Mouse (Mus musculus): ENCODE measurements at regions not wholly inside any gene's neighbourhood (a gene's known extent, or its start where the extent isn't known, plus 50 kb on each side); places are given as distances from the start of the nearest gene placed in this dataset.
A peak's percentile ranks its signal among the peaks of the same experiment; 100 is the strongest.

- 85% methylated on average over 5 of the region's 5 CpGs for WGBS
- Histone ChIP-seq H3K27ac (no peak overlapping the region), H3K27me3 (ENCODE audit: insufficient read depth, poor library complexity, severe bottlenecking) (no peaks in the 10 kb centered on the region), H3K4me3 (no peak overlapping the region), H3K36me3 (no peaks in the 10 kb centered on the region), H3K9me3 (0 out of 2 replicates have a peak, but pooled peaks cover 3% of the 10 kb centered on the region), H3K4me1 (replicated peaks) (peaks cover 6% of the 10 kb centered on the region)
- no peak for DNase-seq (ENCODE audit: low spot score)
Measured at GRCm38 (mm10) chr1:92330181-92330580, 134.7 kb upstream of the Hdac4 start.

DNA sequence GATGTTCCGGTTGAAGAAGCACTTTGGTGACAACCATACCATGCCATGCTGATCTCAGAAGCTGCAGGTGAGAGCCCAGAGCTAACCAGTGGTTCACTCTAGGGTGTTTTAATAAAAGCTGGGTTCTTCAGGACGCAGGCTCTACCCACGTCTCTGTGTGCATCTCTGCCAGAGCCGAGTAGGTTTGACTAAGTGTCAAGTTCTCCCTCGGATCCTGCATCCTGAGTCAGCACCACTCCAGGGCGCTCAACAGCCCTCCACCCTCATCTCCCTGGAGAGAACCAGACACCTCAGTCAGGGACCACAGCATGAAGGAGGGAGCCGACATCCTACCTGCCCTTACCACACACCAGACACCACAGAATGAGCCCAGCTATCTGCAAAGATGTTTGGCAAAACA is 134.0 kb upstream of the Hdac4 start:
- no peak for DNase-seq (ENCODE audit: low spot score)
- no peaks in the 10 kb centered on the region for H3K36me3 ChIP-seq
- no peak overlapping the region for H3K27ac ChIP-seq
- no peak overlapping the region for H3K4me3 ChIP-seq
- H3K27me3 ChIP-seq (ENCODE audit: insufficient read depth, poor library complexity, severe bottlenecking): no peaks in the 10 kb centered on the region
- H3K4me1 ChIP-seq (replicated peaks): peaks cover 12% of the 10 kb centered on the region
- 0 out of 2 replicates have a peak, but pooled peaks cover 3% of the 10 kb centered on the region for H3K9me3 ChIP-seq
- 84% methylated on average over 7 of the region's 7 CpGs for WGBS

DNA sequence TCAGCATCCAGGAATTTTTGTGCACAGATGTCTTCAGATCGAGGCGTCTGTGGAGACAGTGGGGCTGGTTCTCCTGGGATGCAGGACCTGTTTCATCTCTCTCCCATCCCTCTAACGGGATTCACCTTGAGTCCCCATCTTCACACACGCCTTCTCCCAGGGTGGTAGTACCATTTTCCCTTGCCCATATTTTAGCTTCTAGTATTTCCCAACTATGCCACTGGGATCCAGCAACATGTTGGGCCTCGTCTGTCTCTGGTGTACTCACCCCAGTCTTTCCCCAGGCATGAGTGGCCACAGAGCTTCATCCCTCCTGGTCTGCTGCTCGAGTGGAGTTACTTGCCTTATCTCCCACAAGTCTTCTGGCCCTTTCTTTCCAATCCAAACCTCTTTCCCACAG is 131.6 kb upstream of the Hdac4 start:
- no peak for DNase-seq (ENCODE audit: low spot score)
- Histone ChIP-seq H3K27me3 (ENCODE audit: insufficient read depth, poor library complexity, severe bottlenecking) (no peaks in the 10 kb centered on the region), H3K27ac (no peak overlapping the region), H3K9me3 (no peaks in the 10 kb centered on the region), H3K36me3 (no peaks in the 10 kb centered on the region), H3K4me1 (replicated peaks) (peaks cover 17% of the 10 kb centered on the region), H3K4me3 (no peak overlapping the region)
- WGBS: 88% methylated on average over 6 of the region's 6 CpGs

GRCm38 (mm10) chr1:92325281-92325680 is 129.8 kb upstream of the Hdac4 start:
- 89% methylated on average over 7 of the region's 7 CpGs for WGBS
- peaks cover 15% of the 10 kb centered on the region for H3K4me1 ChIP-seq (replicated peaks)
- H3K27ac ChIP-seq: no peak overlapping the region; the same call in 1 of the 2 replicates
- H3K9me3 ChIP-seq: no peaks in the 10 kb centered on the region
- no peaks in the 10 kb centered on the region for H3K27me3 ChIP-seq (ENCODE audit: insufficient read depth, poor library complexity, severe bottlenecking)
- no peak for DNase-seq (ENCODE audit: low spot score)
- no peaks in the 10 kb centered on the region for H3K36me3 ChIP-seq
- H3K4me3 ChIP-seq: no peak overlapping the region

- H3K4me3 ChIP-seq: no peak overlapping the region
- no peaks in the 10 kb centered on the region for H3K27me3 ChIP-seq (ENCODE audit: insufficient read depth, poor library complexity, severe bottlenecking)
- 47% methylated on average over 14 of the region's 14 CpGs for WGBS
- H3K4me1 ChIP-seq (replicated peaks): peaks cover 15% of the 10 kb centered on the region
- peak overlapping the region; percentile 64; the same call in 1 of the 2 replicates for H3K27ac ChIP-seq
- no peaks in the 10 kb centered on the region for H3K9me3 ChIP-seq
- DNase-seq (ENCODE audit: low spot score): peak; percentile 16
- H3K36me3 ChIP-seq: no peaks in the 10 kb centered on the region
Measured at GRCm38 (mm10) chr1:92324091-92324950, 128.8 kb upstream of the Hdac4 start.

DNA sequence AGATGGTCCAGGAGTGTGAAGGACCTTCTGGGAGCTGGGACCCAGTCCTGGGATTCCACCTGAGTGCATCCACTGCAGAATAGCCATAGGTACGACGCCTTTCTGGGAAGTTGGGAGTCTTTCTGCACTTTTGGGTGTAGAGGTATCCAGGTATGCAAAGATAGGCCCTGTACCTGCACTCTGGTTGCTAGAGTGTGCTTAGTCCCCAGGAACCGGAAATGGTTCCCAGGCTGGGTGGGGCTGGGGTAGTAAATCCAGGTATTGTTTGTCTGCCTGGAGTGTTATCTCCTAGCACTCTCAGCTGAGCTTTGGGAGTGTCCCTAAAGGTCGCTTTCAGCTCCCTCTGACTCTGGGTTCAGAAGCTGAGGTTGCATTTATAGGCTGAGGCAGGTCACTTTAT is 121.6 kb upstream of the Hdac4 start:
- DNase-seq (ENCODE audit: low spot score): no peak
- H3K36me3 ChIP-seq: no peaks in the 10 kb centered on the region

DNA sequence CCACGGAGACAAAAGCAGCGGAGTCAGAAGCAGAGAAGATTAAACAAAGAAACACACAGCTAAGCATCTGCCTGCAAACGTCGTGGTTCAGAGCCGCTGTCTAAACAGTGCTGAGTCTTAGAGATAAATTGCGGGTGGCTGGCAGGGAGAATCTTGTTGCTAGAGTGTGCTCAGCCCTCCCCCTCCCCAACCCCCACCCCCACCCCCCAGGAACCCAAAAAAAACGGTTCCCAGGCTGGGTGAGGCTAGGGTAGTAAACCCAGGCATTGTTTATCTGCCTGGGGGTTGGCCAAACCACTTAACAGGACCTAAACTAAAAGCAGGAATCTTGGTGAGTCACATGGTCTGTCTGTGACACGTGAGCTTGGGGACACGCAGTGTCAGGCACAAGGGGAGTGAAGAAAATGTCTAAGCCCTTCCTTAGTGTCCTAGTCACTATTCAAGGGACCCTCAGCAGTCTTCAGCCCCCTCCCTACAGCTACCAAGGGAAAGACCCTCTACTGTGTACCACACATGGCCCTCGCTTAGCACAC is 120.8 kb upstream of the Hdac4 start:
- H3K36me3 ChIP-seq: no peaks in the 10 kb centered on the region
- 0 out of 2 replicates have a peak, but pooled peaks cover 5% of the 10 kb centered on the region for H3K27me3 ChIP-seq (ENCODE audit: insufficient read depth, poor library complexity, severe bottlenecking)
- peaks cover 18% of the 10 kb centered on the region for H3K4me1 ChIP-seq (replicated peaks)
- no peaks in the 10 kb centered on the region for H3K9me3 ChIP-seq
- DNase-seq (ENCODE audit: low spot score): no peak
- H3K4me3 ChIP-seq: no peak overlapping the region
- 42% methylated on average over 10 of the region's 10 CpGs for WGBS
- H3K27ac ChIP-seq: peak overlapping the region; percentile 50; the same call in 1 of the 2 replicates

More for the DNA sequence above, 121.6 kb upstream of the Hdac4 start:
- Histone ChIP-seq H3K9me3 (no peaks in the 10 kb centered on the region), H3K27me3 (ENCODE audit: insufficient read depth, poor library complexity, severe bottlenecking) (0 out of 2 replicates have a peak, but pooled peaks cover 5% of the 10 kb centered on the region), H3K27ac (no peak overlapping the region), H3K4me1 (replicated peaks) (peaks cover 18% of the 10 kb centered on the region), H3K4me3 (no peak overlapping the region)
- WGBS: 89% methylated on average over 4 of the region's 4 CpGs

DNA sequence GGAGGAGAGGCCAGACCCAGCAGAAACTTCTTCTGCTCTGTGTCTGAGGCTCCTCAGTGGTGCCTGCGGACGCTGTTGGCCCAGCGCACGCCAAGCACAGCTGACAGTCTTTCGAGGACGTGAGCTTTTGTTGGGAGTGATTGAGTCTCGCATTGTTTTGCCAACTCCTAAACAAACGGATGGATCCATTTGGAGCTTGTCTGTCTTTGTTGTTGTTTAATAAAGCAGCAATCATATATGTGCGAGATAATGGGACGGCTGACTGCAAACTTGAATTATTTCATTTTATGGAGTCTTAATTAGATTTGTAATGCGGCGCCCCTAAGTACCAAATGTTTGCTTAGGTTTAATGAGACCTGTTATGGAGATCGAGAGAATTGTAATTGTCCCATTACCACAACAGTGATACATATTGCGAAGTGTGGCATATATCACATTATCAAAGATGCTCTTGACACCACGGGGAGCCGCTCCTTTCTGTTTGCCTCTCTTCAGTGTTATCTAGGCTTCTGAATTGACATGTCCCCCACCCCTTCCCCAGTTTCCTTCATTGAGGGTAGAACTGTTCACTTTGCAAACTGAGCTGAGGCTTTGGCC is 117.6 kb upstream of the Hdac4 start:
- no peaks in the 10 kb centered on the region for H3K9me3 ChIP-seq
- H3K27me3 ChIP-seq (ENCODE audit: insufficient read depth, poor library complexity, severe bottlenecking): 0 out of 2 replicates have a peak, but pooled peaks cover 5% of the 10 kb centered on the region
- H3K4me1 ChIP-seq (replicated peaks): peaks cover 18% of the 10 kb centered on the region
- H3K27ac ChIP-seq: no peak overlapping the region
- H3K36me3 ChIP-seq: no peaks in the 10 kb centered on the region
- no peak for DNase-seq (ENCODE audit: low spot score)
- 84% methylated on average over 16 of the region's 16 CpGs for WGBS
- H3K4me3 ChIP-seq: no peak overlapping the region

- Histone ChIP-seq H3K9me3 (peaks cover 4% of the 10 kb centered on the region; the same call in 1 of the 2 replicates), H3K4me1 (replicated peaks) (peaks cover 2% of the 10 kb centered on the region), H3K27ac (no peak overlapping the region), H3K27me3 (ENCODE audit: insufficient read depth, poor library complexity, severe bottlenecking) (no peaks in the 10 kb centered on the region), H3K4me3 (no peak overlapping the region), H3K36me3 (no peaks in the 10 kb centered on the region)
- WGBS: 84% methylated on average over 2 of the region's 2 CpGs
- no peak for DNase-seq (ENCODE audit: low spot score)
Measured at GRCm38 (mm10) chr1:92309883-92310282, 114.4 kb upstream of the Hdac4 start.

GRCm38 (mm10) chr1:92309381-92309780 is 113.9 kb upstream of the Hdac4 start:
- WGBS: 90% methylated on average over 6 of the region's 6 CpGs
- H3K27ac ChIP-seq: no peak overlapping the region

DNA sequence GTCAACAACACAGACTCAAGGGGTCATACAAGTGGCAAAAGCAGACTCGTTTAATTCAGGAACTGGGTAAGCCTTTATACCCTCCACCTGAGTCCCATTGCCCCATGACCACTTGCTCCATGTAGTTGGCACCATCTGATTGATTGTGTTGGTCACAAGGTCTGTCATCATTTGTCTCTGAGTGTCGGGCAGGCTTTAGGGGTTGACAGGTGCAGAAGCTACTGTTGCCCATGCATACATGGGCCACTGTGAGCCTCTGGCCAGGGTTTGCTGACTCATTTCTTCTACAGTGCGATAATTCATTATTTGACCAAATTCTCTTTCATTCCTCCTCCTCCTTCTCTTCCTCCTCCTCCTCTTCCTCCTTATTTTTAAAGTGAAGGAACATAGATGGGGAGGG is 113.0 kb upstream of the Hdac4 start:
- Histone ChIP-seq H3K27ac (no peak overlapping the region), H3K4me1 (replicated peaks) (no peaks in the 10 kb centered on the region; the same call in 1 of the 2 replicates), H3K36me3 (no peaks in the 10 kb centered on the region), H3K9me3 (peaks cover 4% of the 10 kb centered on the region; the same call in 1 of the 2 replicates), H3K27me3 (ENCODE audit: insufficient read depth, poor library complexity, severe bottlenecking) (no peaks in the 10 kb centered on the region), H3K4me3 (no peak overlapping the region)
- no peak for DNase-seq (ENCODE audit: low spot score)
- 91% methylated on average over 3 of the region's 3 CpGs for WGBS

More at GRCm38 (mm10) chr1:92309381-92309780, 113.9 kb upstream of the Hdac4 start:
- DNase-seq (ENCODE audit: low spot score): no peak
- no peaks in the 10 kb centered on the region for H3K36me3 ChIP-seq
- H3K4me1 ChIP-seq (replicated peaks): no peaks in the 10 kb centered on the region; the same call in 1 of the 2 replicates
- no peaks in the 10 kb centered on the region for H3K27me3 ChIP-seq (ENCODE audit: insufficient read depth, poor library complexity, severe bottlenecking)
- H3K4me3 ChIP-seq: no peak overlapping the region
- H3K9me3 ChIP-seq: peaks cover 4% of the 10 kb centered on the region; the same call in 1 of the 2 replicates

DNA sequence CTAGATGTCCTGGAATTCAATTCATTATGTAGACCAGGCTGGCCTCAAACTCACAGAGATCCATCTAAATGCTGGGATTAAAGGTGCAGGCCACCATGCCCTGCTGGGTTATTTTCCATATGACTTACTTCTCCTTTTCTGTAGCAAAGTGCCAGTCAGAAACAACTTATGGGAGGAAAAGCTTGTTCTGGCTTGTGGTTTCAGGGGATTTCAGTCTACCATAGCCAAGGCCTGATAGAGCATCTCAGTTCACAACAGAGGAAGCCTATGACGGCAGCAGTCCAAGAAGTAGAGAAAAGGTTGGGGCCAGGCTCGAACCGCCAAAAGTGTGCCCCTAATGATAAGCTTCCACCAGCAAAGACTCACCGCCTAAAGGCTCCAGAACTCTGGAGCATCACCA is 110.5 kb upstream of the Hdac4 start:
- no peak overlapping the region for H3K4me3 ChIP-seq
- peaks cover 4% of the 10 kb centered on the region; the same call in 1 of the 2 replicates for H3K9me3 ChIP-seq
- no peak for DNase-seq (ENCODE audit: low spot score)
- H3K27ac ChIP-seq: no peak overlapping the region
- no peaks in the 10 kb centered on the region for H3K36me3 ChIP-seq
- H3K27me3 ChIP-seq (ENCODE audit: insufficient read depth, poor library complexity, severe bottlenecking): no peaks in the 10 kb centered on the region
- no peaks in the 10 kb centered on the region for H3K4me1 ChIP-seq (replicated peaks)
- 93% methylated on average over 4 of the region's 4 CpGs for WGBS

GRCm38 (mm10) chr1:92299041-92299440 is 103.5 kb upstream of the Hdac4 start:
- Histone ChIP-seq H3K36me3 (no peaks in the 10 kb centered on the region), H3K4me1 (replicated peaks) (0 out of 2 replicates have a peak, but pooled peaks cover 3% of the 10 kb centered on the region), H3K4me3 (no peak overlapping the region), H3K27ac (no peak overlapping the region), H3K27me3 (ENCODE audit: insufficient read depth, poor library complexity, severe bottlenecking) (no peaks in the 10 kb centered on the region), H3K9me3 (no peaks in the 10 kb centered on the region)
- DNase-seq (ENCODE audit: low spot score): no peak
- 77% methylated on average over 7 of the region's 7 CpGs for WGBS

Data from hindbrain, embryonic 10.5 days (tissue).